Mouse (Mus musculus): ENCODE data around the gene Fam217b. TPM values are rescaled to one million over a fixed set of nuclear protein-coding genes. Genes with fewer than 3 reads are reported as not detected.

The Fam217b gene
- polyA plus RNA-seq, 1 experiment from 2014 or later, result 5.4 TPM

DNA sequence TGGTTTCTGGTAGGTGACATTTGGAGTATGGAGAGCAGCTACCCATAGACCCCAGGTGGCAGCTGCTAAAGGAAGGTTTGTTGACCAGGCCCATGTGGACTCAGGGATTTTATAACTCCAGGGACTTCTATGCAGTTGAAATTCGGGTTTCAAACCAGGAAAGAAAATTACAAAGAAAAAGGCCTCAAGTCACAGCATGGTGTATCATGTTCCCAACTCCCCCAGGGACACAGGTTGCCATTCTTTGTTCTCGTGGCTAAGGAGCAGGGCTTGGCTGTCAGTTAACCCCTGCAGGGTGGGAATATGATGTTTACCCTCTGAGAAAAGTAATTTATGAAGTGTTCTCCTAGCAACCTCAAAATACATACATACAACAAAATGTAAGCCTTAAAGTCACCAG, 35.9 kb downstream of the Fam217b start:
- 34% methylated on average over 2 of the region's 2 CpGs for WGBS

GRCm38 (mm10) chr2:178450961-178451360, 36.6 kb downstream of the Fam217b start:
- WGBS, result 76% methylated on average over 10 of the region's 10 CpGs

More for the DNA sequence above, 35.9 kb downstream of the Fam217b start:
- H3K36me3 ChIP-seq, result no peaks in the 10 kb centered on the region
- H3K4me3 ChIP-seq (replicated peaks), result no peak overlapping the region
- ATAC-seq, result no peak
- H3K9me3 ChIP-seq, result no peaks in the 10 kb centered on the region
- H3K27me3 ChIP-seq (replicated peaks), result no peaks in the 10 kb centered on the region
- no peak overlapping the region for H3K4me2 ChIP-seq (replicated peaks)
- H3K9ac ChIP-seq, result no peak overlapping the region
- peaks cover 1% of the 10 kb centered on the region; the same call in 1 of the 2 replicates for H3K4me1 ChIP-seq (replicated peaks)
- no peak overlapping the region for H3K27ac ChIP-seq

DNA sequence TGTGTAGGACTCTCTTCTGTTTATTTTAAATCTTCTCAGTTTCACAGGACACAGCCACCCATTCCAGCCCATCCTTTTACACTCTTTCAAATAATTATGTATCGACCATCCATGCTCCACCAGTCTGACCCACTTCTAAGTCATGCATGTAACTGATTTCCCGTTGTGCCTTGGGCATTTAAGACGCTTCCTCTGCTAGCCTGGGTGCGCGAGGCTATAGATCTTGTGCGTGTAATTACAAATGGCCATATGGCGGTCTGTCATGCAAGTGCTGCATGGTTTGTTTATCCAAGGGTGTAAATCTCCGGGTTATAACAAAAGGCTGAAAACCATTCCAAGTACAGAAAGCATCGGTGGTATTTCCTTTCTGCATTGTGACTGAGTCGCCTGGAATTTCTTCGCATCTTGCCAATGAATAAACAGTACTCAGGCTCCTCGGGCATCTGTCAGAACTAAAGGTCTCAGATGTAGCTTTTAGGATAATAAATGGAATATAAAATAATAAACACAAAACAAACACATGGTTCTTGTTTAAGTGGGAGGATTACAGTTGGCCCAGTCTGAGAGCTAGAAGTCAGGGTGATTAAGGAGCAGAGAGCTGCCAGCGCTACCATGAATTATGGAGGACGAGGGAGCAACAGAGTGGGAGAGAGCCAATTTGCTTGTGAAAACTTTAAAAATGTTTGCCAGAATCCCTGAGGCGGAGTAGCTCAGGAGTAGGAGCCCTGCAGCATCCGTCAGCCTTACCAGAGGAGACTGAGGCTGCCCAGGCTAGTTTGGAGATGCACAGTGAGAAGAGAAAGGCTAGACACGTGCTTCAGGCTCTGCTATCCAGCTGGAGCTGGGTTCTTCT, 40.6 kb downstream of the Fam217b start:
- peaks cover 6% of the 10 kb centered on the region; the same call in 1 of the 2 replicates for H3K4me1 ChIP-seq (replicated peaks)
- no peaks in the 10 kb centered on the region for H3K9me3 ChIP-seq
- H3K4me3 ChIP-seq (replicated peaks), result no peak overlapping the region
- peak overlapping the region; percentile 80 for H3K27ac ChIP-seq
- ATAC-seq, result peak; percentile 80
- 32% methylated on average over 17 of the region's 17 CpGs for WGBS
- no peaks in the 10 kb centered on the region for H3K36me3 ChIP-seq
- no peaks in the 10 kb centered on the region for H3K27me3 ChIP-seq (replicated peaks)
- H3K9ac ChIP-seq, result no peak overlapping the region
- peak overlapping the region; percentile 22; the same call in 1 of the 2 replicates for H3K4me2 ChIP-seq (replicated peaks)

More at GRCm38 (mm10) chr2:178450961-178451360, 36.6 kb downstream of the Fam217b start:
- no peak overlapping the region for H3K4me3 ChIP-seq (replicated peaks)
- no peak overlapping the region for H3K27ac ChIP-seq
- peaks cover 6% of the 10 kb centered on the region; the same call in 1 of the 2 replicates for H3K4me1 ChIP-seq (replicated peaks)
- no peaks in the 10 kb centered on the region for H3K36me3 ChIP-seq
- H3K27me3 ChIP-seq (replicated peaks), result no peaks in the 10 kb centered on the region
- no peak for ATAC-seq
- H3K9ac ChIP-seq, result no peak overlapping the region
- H3K4me2 ChIP-seq (replicated peaks), result no peak overlapping the region
- no peaks in the 10 kb centered on the region for H3K9me3 ChIP-seq

- no peaks in the 10 kb centered on the region for H3K36me3 ChIP-seq
- H3K27ac ChIP-seq, result no peak overlapping the region
- H3K9me3 ChIP-seq, result no peaks in the 10 kb centered on the region
- ATAC-seq, result no peak
- H3K4me3 ChIP-seq (replicated peaks), result no peak overlapping the region
- H3K9ac ChIP-seq, result no peak overlapping the region
- H3K27me3 ChIP-seq (replicated peaks), result no peaks in the 10 kb centered on the region
- WGBS, result 83% methylated on average over 6 of the region's 6 CpGs
- H3K4me1 ChIP-seq (replicated peaks), result peaks cover 6% of the 10 kb centered on the region
- no peak overlapping the region for H3K4me2 ChIP-seq (replicated peaks)
Measured at GRCm38 (mm10) chr2:178457414-178457813, 43.1 kb downstream of the Fam217b start.

DNA sequence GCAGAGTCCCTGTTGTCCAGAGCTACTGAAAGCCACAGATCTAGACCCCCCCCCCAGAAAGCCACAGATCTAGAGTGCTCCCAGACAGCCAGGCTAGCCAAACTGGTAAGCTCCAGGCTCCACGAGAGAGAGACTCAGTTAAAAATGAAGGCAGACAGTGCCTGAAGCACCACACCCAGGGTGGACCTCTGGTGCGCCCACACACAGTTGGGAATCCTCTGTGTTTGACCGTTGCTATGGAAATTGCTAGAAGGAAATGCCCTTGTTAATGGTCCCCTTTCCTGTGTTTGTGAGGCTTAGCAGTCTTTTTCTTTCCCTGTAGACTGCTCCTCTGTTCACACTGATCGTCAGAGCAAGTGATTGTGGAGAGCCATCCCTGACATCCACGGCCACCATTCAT, 46.0 kb downstream of the Fam217b start:
- Histone ChIP-seq H3K27ac (0 out of 2 replicates have a peak overlapping the region, but pooled peaks have one; percentile 36), H3K27me3 (replicated peaks) (no peaks in the 10 kb centered on the region), H3K36me3 (no peaks in the 10 kb centered on the region), H3K4me2 (replicated peaks) (peak overlapping the region; percentile 14; the same call in 1 of the 2 replicates), H3K9me3 (no peaks in the 10 kb centered on the region), H3K4me1 (replicated peaks) (peaks cover 3% of the 10 kb centered on the region), H3K9ac (no peak overlapping the region), H3K4me3 (replicated peaks) (no peak overlapping the region)
- WGBS, result 41% methylated on average over 5 of the region's 5 CpGs
- peak; percentile 43; the same call in 1 of the 2 replicates for ATAC-seq

- peaks cover 5% of the 10 kb centered on the region; the same call in 1 of the 2 replicates for H3K4me1 ChIP-seq (replicated peaks)
- H3K27ac ChIP-seq, result peak overlapping the region; percentile 51
- ATAC-seq, result peak; percentile 97
- H3K4me3 ChIP-seq (replicated peaks), result no peak overlapping the region
- 48% methylated on average over 17 of the region's 17 CpGs for WGBS
- no peaks in the 10 kb centered on the region for H3K36me3 ChIP-seq
- H3K27me3 ChIP-seq (replicated peaks), result no peaks in the 10 kb centered on the region
- no peak overlapping the region for H3K9ac ChIP-seq
- no peaks in the 10 kb centered on the region for H3K9me3 ChIP-seq
- peak overlapping the region; percentile 39 for H3K4me2 ChIP-seq (replicated peaks)
Measured at GRCm38 (mm10) chr2:178471546-178472480, 57.5 kb downstream of the Fam217b start.

DNA sequence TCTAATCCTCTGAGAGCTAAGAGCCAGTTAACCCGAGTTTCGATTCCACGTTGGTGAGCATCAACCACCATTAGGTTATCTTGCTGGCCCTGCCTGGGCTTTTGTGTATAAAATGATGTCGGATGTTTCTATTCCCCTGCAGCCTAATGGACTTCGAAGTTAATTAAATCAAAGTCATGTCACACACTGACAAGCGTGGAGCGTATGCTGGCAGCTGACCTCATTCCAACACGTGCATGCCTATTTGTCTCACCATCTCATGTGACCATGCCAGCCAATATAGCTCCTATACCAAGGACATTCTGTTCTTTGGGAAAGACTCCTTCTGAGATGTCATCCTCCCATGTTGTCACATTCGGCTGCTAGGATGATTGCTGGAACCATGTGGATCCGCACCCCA, 59.6 kb downstream of the Fam217b start:
- ATAC-seq, result no peak
- H3K9ac ChIP-seq, result no peak overlapping the region
- H3K4me3 ChIP-seq (replicated peaks), result no peak overlapping the region
- peaks cover 5% of the 10 kb centered on the region; the same call in 1 of the 2 replicates for H3K4me1 ChIP-seq (replicated peaks)
- no peaks in the 10 kb centered on the region for H3K36me3 ChIP-seq
- 83% methylated on average over 10 of the region's 10 CpGs for WGBS
- no peaks in the 10 kb centered on the region for H3K9me3 ChIP-seq
- no peak overlapping the region for H3K27ac ChIP-seq
- H3K27me3 ChIP-seq (replicated peaks), result no peaks in the 10 kb centered on the region
- H3K4me2 ChIP-seq (replicated peaks), result no peak overlapping the region

Other genes starting within 250 kb of the Fam217b start
- 0.05 and 0.18 TPM in 2 replicates for gene Sycp2, start 6.8 kb upstream of the Fam217b start, polyA plus RNA-seq (2015; fragmentation: Nextera tagmentation; extraction: Ambion mirVana)
- 5.0 and 5.6 TPM in 2 replicates for gene Ppp1r3d, start 52 bp upstream of the Fam217b start, polyA plus RNA-seq (2015; fragmentation: Nextera tagmentation; extraction: Ambion mirVana)
- 0.43 and 1.0 TPM in 2 replicates for gene Cdh26, start 16.0 kb downstream of the Fam217b start, polyA plus RNA-seq (2015; fragmentation: Nextera tagmentation; extraction: Ambion mirVana)